Mouse (Mus musculus): ENCODE data around the gene Map2k1. TPM values are rescaled to one million over a fixed set of nuclear protein-coding genes. Genes with fewer than 3 reads are reported as not detected.
"Not testable (repeated sequence)": the region's sequence is repeated elsewhere in the genome, so short reads cannot be mapped to it uniquely, and the experiment has no call there.

The Map2k1 gene
- total and polyA plus RNA-seq, 3 experiments: 30.0 to 47.5 (median 47.2) TPM

DNA sequence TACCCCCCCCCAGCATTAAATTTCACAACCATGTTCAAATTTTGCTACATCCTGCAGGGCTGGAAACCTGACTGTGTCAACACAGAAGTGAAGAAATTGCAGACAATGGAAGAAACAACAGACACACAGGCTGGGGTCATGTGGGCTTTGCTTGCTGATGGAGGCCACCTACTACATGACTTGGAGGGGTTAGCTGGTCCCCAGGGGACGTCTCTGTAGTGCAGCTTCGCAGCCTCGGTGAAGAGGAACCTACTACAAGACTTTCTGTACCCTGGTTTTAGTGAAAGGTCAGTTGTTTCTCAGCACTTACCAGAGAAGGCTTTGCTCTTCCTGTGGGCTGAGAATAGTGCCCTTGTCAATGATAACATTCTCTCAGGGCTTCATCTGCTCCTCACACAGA, 17.8 kb upstream of the Map2k1 start:
- H3K27ac ChIP-seq: no peak overlapping the region
- WGBS: 42% methylated on average over 3 of the region's 3 CpGs
- H3K4me3 ChIP-seq: no peak overlapping the region
- H3K4me1 ChIP-seq (ENCODE audit: control insufficient read depth, insufficient read depth, low read length): no peaks in the 10 kb centered on the region
- intact Hi-C loops (cut with DNase I): no loop called here
- no peaks in the 10 kb centered on the region for H3K27me3 ChIP-seq (ENCODE audit: control insufficient read depth, insufficient read depth, low read length)
- DNase-seq: no peak
- TF ChIP-seq CTCF (IDR thresholded peaks at IDR 0.05): no peak
- TF ChIP-seq POLR2A (IDR thresholded peaks at IDR 0.05; ENCODE audit: insufficient read depth, low read depth, low read length): no peak
- TF ChIP-seq EP300 (IDR thresholded peaks at IDR 0.05; ENCODE audit: insufficient read depth, low read depth, low read length): no peak
- H3K79me2 ChIP-seq (replicated peaks; ENCODE audit: control insufficient read depth, insufficient read depth, low read length): no peaks in the 10 kb centered on the region
- no peak overlapping the region for H3K9ac ChIP-seq (ENCODE audit: low read depth, low read length)
- H3K36me3 ChIP-seq (ENCODE audit: control insufficient read depth, insufficient read depth, low read length): no peaks in the 10 kb centered on the region

DNA sequence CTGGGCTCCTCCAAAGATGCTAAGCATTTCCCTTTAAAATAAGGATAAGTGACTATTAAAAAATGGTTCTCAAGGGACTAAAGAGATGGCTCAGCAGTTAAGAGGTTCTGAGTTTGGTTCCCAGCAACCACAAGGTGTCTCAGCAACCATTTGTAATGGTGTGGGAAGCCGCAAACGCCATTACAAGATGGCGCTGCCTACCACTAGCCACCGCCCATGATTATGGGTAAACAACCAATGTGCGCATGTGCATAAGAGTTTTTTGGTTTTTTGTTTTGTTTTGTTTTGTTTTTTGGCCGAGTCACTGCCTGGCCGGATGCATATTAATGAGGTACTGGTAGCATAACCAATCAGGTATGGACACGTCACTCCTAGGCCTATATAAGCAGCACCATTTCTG, 15.4 kb upstream of the Map2k1 start:
- H3K36me3 ChIP-seq (ENCODE audit: control insufficient read depth, insufficient read depth, low read length); DNase-seq; H3K9ac ChIP-seq (ENCODE audit: low read depth, low read length); intact Hi-C loops (cut with DNase I); H3K27ac ChIP-seq; H3K79me2 ChIP-seq (replicated peaks; ENCODE audit: control insufficient read depth, insufficient read depth, low read length); H3K4me3 ChIP-seq; H3K4me1 ChIP-seq (ENCODE audit: control insufficient read depth, insufficient read depth, low read length); H3K27me3 ChIP-seq (ENCODE audit: control insufficient read depth, insufficient read depth, low read length): not testable (repeated sequence)
- WGBS: 95% methylated on average over 8 of the region's 8 CpGs

DNA sequence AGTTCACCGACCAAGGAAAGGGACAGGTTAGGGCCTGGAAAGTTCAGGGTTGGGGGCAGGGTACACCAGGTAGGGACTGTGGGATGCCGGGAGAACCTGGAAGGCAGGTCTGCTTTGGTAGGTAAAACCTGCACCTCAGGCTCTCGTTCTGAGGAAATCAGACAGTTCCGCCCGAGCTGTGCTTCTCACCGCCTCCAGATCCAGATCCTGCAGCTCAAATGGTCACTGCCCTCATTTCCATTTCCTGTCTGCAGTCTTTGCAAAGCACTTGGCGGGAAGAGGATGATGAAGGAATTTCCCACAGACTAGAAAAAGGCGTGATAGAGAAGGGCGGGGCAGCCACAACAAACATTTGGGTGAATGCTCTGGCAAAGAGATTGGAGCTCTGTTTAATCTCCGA, 14.8 kb upstream of the Map2k1 start:
- Histone ChIP-seq H3K9ac (ENCODE audit: low read depth, low read length) (no peak overlapping the region), H3K36me3 (ENCODE audit: control insufficient read depth, insufficient read depth, low read length) (no peaks in the 10 kb centered on the region), H3K27me3 (ENCODE audit: control insufficient read depth, insufficient read depth, low read length) (no peaks in the 10 kb centered on the region), H3K27ac (no peak overlapping the region), H3K4me3 (no peak overlapping the region), H3K4me1 (ENCODE audit: control insufficient read depth, insufficient read depth, low read length) (no peaks in the 10 kb centered on the region), H3K79me2 (replicated peaks; ENCODE audit: control insufficient read depth, insufficient read depth, low read length) (no peaks in the 10 kb centered on the region)
- whole genome bisulfite sequencing: 46% methylated on average over 10 of the region's 10 CpGs
- TF ChIP-seq EP300 (IDR thresholded peaks at IDR 0.05; ENCODE audit: insufficient read depth, low read depth, low read length) (no peak), CTCF (IDR thresholded peaks at IDR 0.05) (no peak)
- DNase-seq: no peak
- intact Hi-C loops (cut with DNase I): no loop called here

DNA sequence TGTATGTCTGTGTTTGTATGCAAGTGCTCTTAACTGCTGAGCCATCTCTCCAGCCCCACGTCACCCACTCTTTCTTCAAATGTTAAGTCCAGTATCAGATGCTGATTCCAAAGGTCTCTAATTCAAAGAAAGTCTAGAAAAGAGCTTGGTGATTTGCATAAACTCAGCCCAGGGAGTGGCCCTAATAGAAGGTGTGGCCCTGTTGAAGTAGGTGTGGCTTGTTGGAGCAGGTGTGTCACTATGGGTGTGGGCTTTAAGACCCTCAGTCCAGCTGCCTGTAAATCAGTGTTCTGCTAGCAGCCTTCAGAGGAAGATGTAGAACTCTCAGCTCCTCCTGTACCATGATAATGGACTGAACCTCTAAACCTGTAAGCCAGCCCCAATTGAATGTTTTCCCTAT, 13.8 kb upstream of the Map2k1 start:
- Histone ChIP-seq H3K36me3 (ENCODE audit: control insufficient read depth, insufficient read depth, low read length) (no peaks in the 10 kb centered on the region), H3K4me3 (no peak overlapping the region), H3K4me1 (ENCODE audit: control insufficient read depth, insufficient read depth, low read length) (no peaks in the 10 kb centered on the region), H3K27ac (no peak overlapping the region), H3K79me2 (replicated peaks; ENCODE audit: control insufficient read depth, insufficient read depth, low read length) (no peaks in the 10 kb centered on the region), H3K9ac (ENCODE audit: low read depth, low read length) (no peak overlapping the region), H3K27me3 (ENCODE audit: control insufficient read depth, insufficient read depth, low read length) (no peaks in the 10 kb centered on the region)
- no peak for DNase-seq
- 97% methylated on average over 1 of the region's 1 CpGs for WGBS
- intact Hi-C loops (cut with DNase I): no loop called here
- TF ChIP-seq CTCF (IDR thresholded peaks at IDR 0.05) (no peak), POLR2A (IDR thresholded peaks at IDR 0.05; ENCODE audit: insufficient read depth, low read depth, low read length) (no peak), EP300 (IDR thresholded peaks at IDR 0.05; ENCODE audit: insufficient read depth, low read depth, low read length) (no peak)

DNA sequence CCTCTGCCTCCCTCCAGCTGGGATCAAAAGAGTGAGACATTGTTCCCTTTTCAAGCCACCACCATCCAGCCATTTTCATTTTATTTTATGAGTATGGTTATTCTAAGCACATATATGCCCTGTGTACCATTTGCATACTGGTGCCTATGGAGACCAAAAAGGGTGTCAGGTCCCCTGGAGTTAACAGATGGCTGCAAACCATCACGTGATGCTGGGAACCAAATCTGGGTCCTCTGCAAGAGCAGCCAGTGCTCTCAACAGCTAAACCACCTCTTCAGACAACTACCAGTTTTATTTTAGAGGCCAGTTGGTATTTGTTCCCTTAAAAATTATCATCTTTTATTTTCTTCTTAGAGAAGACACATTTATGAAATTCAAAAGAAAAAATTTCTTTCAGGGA, 11.4 kb upstream of the Map2k1 start:
- H3K9ac ChIP-seq (ENCODE audit: low read depth, low read length): no peak overlapping the region
- H3K4me3 ChIP-seq: no peak overlapping the region
- intact Hi-C loops (cut with DNase I): no loop called here
- no peaks in the 10 kb centered on the region for H3K79me2 ChIP-seq (replicated peaks; ENCODE audit: control insufficient read depth, insufficient read depth, low read length)
- H3K4me1 ChIP-seq (ENCODE audit: control insufficient read depth, insufficient read depth, low read length): no peaks in the 10 kb centered on the region
- DNase-seq: no peak
- H3K36me3 ChIP-seq (ENCODE audit: control insufficient read depth, insufficient read depth, low read length): no peaks in the 10 kb centered on the region
- H3K27ac ChIP-seq: no peak overlapping the region
- 47% methylated on average over 1 of the region's 1 CpGs for WGBS
- no peaks in the 10 kb centered on the region for H3K27me3 ChIP-seq (ENCODE audit: control insufficient read depth, insufficient read depth, low read length)
- TF ChIP-seq CTCF (IDR thresholded peaks at IDR 0.05) (no peak), POLR2A (IDR thresholded peaks at IDR 0.05; ENCODE audit: insufficient read depth, low read depth, low read length) (no peak), EP300 (IDR thresholded peaks at IDR 0.05; ENCODE audit: insufficient read depth, low read depth, low read length) (no peak)

DNA sequence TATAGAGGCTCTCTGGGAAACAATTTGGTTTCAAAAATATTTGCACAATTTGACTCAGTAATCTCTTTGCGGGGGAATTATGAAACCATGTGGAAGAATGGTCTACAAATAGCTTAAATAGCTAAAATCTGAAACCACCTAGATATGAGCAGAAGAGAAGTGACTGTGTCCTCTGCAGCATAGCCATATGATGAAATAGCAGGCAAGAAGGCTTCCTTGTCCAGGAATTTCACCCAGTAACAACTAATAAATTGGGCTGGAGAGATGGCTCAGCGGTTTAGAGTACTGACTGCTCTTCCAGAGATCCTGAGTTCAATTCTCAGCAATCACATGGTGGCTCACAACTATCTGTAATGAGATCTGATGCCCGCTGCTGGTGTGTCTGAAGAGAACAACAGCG, 7.6 kb upstream of the Map2k1 start:
- H3K27me3 ChIP-seq (ENCODE audit: control insufficient read depth, insufficient read depth, low read length): no peaks in the 10 kb centered on the region
- H3K79me2 ChIP-seq (replicated peaks; ENCODE audit: control insufficient read depth, insufficient read depth, low read length): no peaks in the 10 kb centered on the region
- H3K4me1 ChIP-seq (ENCODE audit: control insufficient read depth, insufficient read depth, low read length): no peaks in the 10 kb centered on the region
- H3K36me3 ChIP-seq (ENCODE audit: control insufficient read depth, insufficient read depth, low read length): no peaks in the 10 kb centered on the region
- DNase-seq: no peak
- intact Hi-C loops (cut with DNase I): no loop called here
- WGBS: 83% methylated on average over 4 of the region's 4 CpGs
- no peak overlapping the region for H3K27ac ChIP-seq
- TF ChIP-seq POLR2A (IDR thresholded peaks at IDR 0.05; ENCODE audit: insufficient read depth, low read depth, low read length): no peak
- TF ChIP-seq CTCF (IDR thresholded peaks at IDR 0.05): no peak
- no peak for TF ChIP-seq EP300 (IDR thresholded peaks at IDR 0.05; ENCODE audit: insufficient read depth, low read depth, low read length)
- H3K4me3 ChIP-seq: no peak overlapping the region
- H3K9ac ChIP-seq (ENCODE audit: low read depth, low read length): no peak overlapping the region

DNA sequence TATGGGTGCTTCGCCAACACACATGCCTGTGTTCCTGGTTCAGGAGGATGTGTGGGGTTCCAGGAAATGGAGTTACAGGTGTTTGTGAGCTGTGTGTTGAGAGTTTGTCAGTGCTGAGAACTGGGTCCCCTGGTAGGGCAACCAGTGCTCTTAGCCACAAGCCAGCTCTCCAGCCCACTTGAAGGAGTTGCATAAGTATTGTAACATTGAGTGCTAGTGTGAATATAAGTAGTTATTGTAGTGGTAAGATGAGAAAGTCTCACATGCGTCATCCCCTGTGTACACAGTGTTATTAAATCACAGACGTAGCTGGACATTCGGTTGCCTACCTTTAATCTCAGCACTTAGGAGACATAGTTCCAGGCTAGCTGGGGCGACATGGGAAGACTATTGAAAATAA, 6.5 kb upstream of the Map2k1 start:
- Histone ChIP-seq H3K4me3 (no peak overlapping the region), H3K4me1 (ENCODE audit: control insufficient read depth, insufficient read depth, low read length) (no peaks in the 10 kb centered on the region), H3K27ac (no peak overlapping the region), H3K9ac (ENCODE audit: low read depth, low read length) (no peak overlapping the region), H3K27me3 (ENCODE audit: control insufficient read depth, insufficient read depth, low read length) (no peaks in the 10 kb centered on the region), H3K36me3 (ENCODE audit: control insufficient read depth, insufficient read depth, low read length) (no peaks in the 10 kb centered on the region), H3K79me2 (replicated peaks; ENCODE audit: control insufficient read depth, insufficient read depth, low read length) (no peaks in the 10 kb centered on the region)
- intact Hi-C loops (cut with DNase I): no loop called here
- no peak for DNase-seq
- TF ChIP-seq EP300 (IDR thresholded peaks at IDR 0.05; ENCODE audit: insufficient read depth, low read depth, low read length) (no peak), CTCF (IDR thresholded peaks at IDR 0.05) (no peak), POLR2A (IDR thresholded peaks at IDR 0.05; ENCODE audit: insufficient read depth, low read depth, low read length) (no peak)
- WGBS: 80% methylated on average over 5 of the region's 5 CpGs
